Mouse (Mus musculus): ENCODE measurements around the gene Cox19.

The Cox19 gene

GRCm38 (mm10) chr5:139290467-139291259, 60.6 kb downstream of the Cox19 start:
- no peak for DNase-seq

GRCm38 (mm10) chr5:139288591-139288990, 62.6 kb downstream of the Cox19 start:
- no peak for DNase-seq

- no peak for DNase-seq
These were observed 63.4 kb downstream of the Cox19 start for GRCm38 (mm10) chr5:139287787-139288186.

- no peak for DNase-seq
These were observed 64.1 kb downstream of the Cox19 start for GRCm38 (mm10) chr5:139287099-139287498.

Data from lung, postnatal 14 days (tissue).